Mouse (Mus musculus) heart, postnatal 4 days (tissue): Measurements from ENCODE around the gene Iqsec3. TPM values are rescaled to one million over a fixed set of nuclear protein-coding genes. Genes with fewer than 3 reads are reported as not detected.

Experiments used
- DNase-seq: peaks from one replicate; pipeline ENCODE4 v3.0.0; 2021
- total RNA-seq, 2 experiments: library from RNA; stranded (reverse); gene quantifications; 2 replicates each; pipeline ENCODE4 v1.2.3; 2021

The Iqsec3 gene
- total RNA-seq, 2 experiments from 2014 or later = 0.19 to 0.32 TPM

DNA sequence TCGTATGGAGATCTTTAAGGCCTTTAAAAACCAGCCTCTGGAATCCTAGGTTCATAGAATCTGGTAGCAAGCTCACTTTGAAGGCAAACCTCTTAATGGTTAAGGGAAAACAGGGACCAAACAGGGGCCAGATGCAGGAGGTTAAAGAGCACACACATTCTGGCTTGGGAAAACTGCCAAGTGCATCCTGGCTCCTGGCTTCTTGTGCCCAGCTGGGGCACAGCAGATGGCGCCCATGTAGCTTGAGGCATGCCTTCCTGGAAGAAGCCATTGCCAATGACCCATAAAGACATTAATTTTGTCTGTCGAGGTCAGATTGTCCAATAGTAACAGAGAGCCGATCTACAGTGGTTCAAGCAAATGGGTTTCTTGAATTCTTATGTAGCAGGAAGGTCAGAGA is 109.5 kb downstream of the Iqsec3 start:
- no peak for DNase-seq

DNA sequence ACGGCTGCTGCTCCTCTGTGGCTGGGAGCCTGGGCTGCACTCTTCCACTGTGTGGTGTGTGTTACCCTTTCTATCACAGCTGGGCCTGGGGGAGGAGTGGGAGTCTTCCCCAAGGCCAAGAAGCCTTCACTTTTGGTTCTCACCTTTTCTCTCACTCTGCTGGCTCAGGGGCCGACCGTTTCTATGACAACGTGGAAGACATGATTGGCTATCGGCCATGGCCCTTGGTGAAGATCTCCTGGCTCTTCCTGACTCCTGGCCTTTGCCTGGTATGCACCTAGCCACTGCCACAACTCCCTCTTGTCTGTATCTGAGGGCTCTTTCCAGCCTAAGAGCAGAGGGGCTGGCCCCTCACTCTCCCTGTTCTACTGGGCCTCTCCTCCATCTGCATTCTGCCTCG is 110.4 kb downstream of the Iqsec3 start:
- DNase-seq = no peak

GRCm38 (mm10) chr6:121357232-121357631 is 116.2 kb downstream of the Iqsec3 start:
- no peak for DNase-seq

GRCm38 (mm10) chr6:121356041-121356440 is 117.4 kb downstream of the Iqsec3 start:
- DNase-seq = no peak

GRCm38 (mm10) chr6:121352276-121352675 is 121.2 kb downstream of the Iqsec3 start:
- no peak for DNase-seq

DNA sequence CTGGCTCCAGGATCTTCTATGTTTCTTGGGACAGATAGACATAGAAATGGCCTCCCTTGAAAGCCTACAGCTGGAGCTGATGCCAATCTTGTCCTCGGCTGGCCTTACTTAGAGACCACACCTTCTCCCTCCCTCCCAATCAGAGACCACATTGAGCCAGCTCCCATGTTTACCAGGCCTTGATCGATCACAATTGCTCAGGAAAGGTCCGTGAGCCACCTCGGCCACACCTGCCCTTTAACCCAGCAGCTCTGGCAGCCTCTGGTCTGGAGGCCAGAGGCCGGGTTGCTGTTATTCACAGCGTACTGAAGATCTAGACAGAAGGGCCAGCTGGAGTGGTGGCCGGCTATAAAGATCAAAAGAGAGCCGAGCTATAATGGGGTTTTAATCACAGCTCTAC is 127.0 kb downstream of the Iqsec3 start:
- no peak for DNase-seq

DNA sequence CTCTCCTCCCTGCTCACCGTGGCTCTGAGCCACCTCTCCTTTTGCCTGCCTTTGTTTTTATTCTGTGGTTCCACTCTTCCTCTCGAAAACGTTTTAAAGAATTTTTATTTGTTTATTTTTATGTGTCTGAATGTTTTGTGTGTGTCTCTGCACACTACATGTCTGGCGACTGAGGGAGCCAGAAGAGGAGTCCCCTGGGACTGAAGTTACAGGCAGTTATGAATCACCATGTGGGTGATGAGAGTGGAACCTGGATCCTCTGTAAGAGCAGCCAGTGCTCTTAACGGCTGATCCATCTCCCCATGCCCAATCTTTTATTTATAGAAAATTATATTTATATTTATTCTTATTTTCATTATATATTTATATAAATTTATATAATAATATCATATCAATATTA is 129.1 kb downstream of the Iqsec3 start:
- no peak for DNase-seq

- no peak for DNase-seq
Measured at GRCm38 (mm10) chr6:121343771-121344123, 129.7 kb downstream of the Iqsec3 start.

DNA sequence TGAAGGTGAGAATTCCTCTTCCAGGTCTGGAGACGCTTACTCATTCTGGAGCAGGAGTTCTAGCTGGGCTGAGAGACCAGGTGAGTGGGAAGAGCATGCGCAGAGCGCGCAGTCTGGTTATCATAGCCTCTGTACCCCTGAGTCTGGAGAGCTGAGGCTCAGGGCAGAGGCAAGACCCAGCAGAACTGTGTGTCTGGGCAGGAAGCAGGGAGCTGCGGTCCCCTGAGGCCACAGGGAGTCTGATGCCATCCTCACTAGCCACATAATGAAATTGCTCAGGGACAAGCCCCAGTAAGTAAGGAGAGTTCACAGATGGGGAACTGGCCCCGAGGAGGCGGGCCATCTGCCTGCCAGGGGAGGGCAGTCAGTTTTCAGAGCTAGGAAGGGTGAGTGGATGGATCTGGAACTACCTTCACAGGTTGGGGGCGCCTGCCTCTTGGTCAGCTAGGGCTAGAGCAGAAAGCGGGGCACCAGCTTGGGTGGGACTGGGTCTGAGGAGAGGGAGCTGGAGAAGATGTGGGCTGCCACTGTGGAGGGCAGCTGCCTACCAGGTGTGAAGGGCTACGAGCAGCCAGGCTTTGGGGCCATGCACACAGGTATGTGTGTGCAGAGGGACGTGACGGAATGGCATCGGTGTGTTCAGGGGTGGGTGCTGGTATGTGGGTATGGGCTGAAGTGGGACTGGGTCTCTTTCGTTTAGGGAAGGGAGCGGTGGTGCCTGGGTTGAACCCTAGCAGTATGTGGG is 130.3 kb downstream of the Iqsec3 start, which contains the start of gene Slc6a12:
Gene Slc6a12 (plus strand): TSS at position 51 of the 745 bp plus-strand sequence.
- no peak for DNase-seq

DNA sequence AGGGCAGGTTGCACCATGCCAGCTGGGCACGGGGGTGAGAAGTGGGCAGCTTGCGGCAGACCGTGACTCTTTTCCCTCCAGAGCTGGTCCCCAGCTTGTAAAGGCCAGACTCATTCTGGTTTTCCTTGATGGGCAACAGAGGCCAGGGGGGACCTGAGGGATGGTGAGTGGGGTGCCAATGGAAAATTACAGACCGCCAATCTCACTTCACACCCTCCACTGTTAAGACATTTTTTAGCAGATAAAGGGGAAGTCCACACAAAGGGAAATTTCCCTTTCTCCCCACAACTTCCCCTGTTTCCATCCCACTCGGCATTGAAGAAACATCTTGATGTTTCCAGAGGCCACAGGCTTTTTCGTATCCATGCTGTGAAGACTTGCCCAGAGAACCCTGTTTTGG is 131.8 kb downstream of the Iqsec3 start:
- no peak for DNase-seq

GRCm38 (mm10) chr6:121338519-121338896 is 135.0 kb downstream of the Iqsec3 start:
- DNase-seq = no peak

DNA sequence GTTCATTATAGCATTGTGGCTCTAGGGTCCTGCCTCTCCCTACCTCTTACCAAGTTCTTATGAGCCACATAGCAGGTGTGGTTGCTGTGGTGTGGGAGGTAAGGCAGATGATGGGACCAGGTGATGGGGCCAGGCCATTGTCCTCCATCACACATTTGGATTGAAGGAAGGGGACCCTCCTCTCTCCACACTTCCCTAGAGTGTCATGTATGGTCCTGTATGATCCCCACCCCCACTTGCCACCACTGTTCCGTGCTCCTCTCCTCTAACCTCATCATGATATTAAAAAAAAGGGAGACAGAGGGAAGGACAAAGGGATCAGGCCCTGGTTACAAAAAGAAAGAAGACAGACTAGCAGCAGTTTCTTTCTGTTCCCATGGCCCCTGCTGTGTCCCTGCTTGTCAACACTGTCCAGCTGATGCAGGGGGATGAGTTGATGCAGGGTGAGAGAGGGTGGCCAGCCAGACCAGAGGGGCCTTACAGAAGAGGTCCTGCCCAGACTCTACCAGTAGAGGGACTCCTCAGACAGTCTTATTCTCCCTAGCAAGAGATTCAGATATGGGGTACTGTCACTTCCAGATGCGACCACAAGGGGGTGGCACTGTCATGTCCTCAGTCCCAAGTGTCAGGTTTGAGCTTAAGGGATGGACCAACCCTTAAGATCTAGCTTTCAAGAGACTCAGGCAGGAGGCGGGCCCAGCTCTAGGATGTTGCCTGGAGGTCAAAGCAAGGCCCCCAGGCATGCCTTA is 135.5 kb downstream of the Iqsec3 start:
- peak; percentile 81 for DNase-seq

- DNase-seq = no peak
Measured at GRCm38 (mm10) chr6:121337229-121337628, 136.2 kb downstream of the Iqsec3 start.

DNA sequence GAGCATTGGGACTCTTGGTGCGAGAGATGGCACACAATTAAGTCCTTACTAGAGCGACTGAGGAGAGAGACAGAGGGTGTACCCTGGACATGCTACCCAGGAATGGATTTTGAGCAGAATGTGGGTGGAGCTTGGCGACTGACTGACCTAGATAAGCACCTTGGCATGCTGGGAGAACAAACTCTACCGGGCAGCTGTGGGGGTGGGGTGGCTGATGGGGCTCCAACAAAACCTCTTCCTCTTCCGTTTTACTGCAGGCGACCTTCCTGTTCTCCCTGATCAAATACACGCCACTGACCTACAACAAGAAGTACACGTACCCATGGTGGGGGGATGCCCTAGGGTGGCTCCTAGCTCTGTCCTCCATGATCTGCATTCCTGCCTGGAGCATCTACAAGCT is 136.9 kb downstream of the Iqsec3 start:
- no peak for DNase-seq

- no peak for DNase-seq
Measured at GRCm38 (mm10) chr6:121335841-121336240, 137.6 kb downstream of the Iqsec3 start.

DNA sequence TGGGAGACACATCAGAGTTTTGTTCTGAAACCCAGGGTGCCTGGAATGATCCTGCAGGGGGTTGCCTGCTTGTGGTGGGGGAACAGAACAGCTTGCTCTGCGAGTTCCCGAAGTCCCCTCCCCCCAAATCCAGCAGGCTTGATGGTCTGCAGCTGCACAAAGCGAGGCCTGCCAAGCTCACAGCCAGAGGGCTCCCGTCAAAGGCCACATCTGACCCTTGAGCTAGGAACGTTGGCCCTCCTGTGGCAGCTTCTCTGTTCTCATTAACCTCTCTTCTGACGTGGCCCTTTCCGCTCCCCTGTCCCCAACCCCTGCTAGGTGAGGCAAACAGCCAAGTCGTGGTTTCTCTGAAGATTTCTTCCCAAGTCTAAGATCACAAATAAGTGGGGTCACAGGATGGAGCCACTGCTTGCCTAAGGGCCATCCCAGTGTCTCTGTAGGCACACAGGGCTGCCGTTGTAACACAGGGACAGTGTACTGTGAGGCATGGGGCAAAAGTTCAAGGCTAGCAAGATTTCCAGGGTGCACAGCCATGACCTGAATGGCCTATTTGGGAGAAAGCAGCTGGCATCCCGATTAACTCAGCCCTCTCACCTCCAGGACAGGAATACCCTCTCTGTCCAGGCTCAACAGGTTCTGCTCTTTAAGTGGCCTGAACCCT is 143.5 kb downstream of the Iqsec3 start:
- DNase-seq = peak; percentile 36

DNA sequence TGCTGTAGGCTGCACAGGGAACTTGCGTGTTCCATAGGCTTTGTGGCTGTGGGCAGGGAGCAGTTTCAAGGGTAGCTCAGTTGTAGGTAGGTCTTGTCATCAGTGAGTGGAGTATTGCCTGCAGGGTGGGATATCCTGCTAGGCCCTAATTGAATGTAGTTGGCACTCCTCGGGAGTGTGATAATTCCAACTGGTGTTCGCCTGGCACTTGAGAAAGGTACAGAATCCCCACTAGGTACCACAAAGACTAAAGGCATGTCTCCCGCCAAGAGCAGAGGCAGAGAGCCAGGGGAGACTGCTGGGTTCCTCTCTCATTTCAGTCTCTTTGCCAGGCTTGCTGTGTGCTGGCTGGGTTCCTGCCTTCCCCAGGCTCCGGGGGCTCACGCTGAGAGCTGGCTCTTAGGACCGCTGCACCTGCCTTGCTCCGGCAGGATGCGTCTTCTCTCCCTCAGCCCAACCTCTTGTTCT is 145.0 kb downstream of the Iqsec3 start:
- no peak for DNase-seq

DNA sequence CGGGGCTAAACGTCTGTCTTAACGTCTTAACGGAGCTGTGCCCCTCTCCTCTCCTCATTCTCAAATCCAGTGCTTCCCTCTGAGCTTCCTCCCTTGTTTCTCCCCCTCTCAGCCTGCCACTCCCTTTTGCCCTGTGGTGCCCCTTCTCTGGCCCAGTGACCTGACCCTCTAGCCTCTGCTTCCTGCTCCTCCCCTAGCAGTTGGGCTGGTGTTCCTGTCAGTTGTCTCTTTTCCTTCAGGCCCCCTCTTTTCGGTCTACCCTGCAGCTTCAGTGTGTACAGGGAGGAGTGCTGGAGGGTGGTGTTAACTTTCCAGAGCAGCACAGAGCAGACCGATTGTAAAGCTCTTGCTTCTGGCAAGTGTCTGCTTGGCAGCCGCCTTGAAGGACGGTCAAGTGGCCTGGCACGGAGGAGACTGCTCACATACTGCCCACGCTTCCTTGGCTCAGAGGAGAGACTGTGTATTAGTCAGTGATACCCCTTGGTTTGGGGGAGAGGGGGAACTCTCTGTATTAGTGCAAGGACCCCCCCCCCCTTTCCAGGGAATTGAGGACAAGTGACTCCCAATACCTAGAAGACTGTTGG is 146.9 kb downstream of the Iqsec3 start:
- DNase-seq = peak; percentile 29

DNA sequence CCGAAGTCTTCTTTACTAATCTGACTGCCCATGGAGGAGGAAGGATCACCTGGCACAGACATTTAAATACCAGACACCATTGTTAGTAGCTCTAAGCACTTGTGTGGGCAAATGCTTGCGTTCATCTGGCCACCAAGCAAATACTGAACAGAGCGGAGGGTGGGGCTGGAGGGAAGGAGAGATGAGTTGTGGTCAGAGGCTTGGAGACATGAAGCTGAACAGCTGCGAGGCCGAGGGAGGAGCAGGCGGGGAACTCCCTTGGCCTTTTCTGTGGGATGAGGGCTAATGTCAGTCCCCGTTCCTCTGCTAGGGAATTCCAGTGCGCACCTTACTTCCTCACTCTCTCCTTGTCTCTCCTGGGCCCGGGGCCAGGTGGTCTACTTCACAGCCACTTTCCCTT is 147.7 kb downstream of the Iqsec3 start:
- no peak for DNase-seq

- DNase-seq = no peak
Measured at GRCm38 (mm10) chr6:121325298-121325697, 148.2 kb downstream of the Iqsec3 start.
